Mouse (Mus musculus) small intestine, adult 2 months (tissue): ENCODE results near the gene Scnn1g. TPM values are rescaled to one million over a fixed set of nuclear protein-coding genes. Genes with fewer than 3 reads are reported as not detected.

Experiments used
- H3K27ac ChIP-seq: fragments of 200-500 bp; 2 replicates; pipeline ENCODE4 v1.5.1; 2012; ENCODE audit warnings: low read depth, low read length, control low read depth, inconsistent platforms; ENCODE audit not compliant: insufficient read depth
- H3K27me3 ChIP-seq: fragments of 200-500 bp; 2 replicates; pipeline ENCODE4 v1.6.1; 2012; ENCODE audit warnings: mild to moderate bottlenecking, moderate library complexity, low read length, inconsistent platforms; ENCODE audit not compliant: control insufficient read depth, insufficient read depth
- H3K36me3 ChIP-seq: fragments of 200-500 bp; 2 replicates; pipeline ENCODE4 v1.6.1; 2012; ENCODE audit warnings: mild to moderate bottlenecking, low read length, control low read depth, inconsistent platforms; ENCODE audit not compliant: control insufficient read depth, insufficient read depth
- H3K4me1 ChIP-seq: fragments of 200-500 bp; 2 replicates; pipeline ENCODE4 v1.6.1; 2012; ENCODE audit warnings: low read length, inconsistent platforms, mixed read lengths; ENCODE audit not compliant: control insufficient read depth, insufficient read depth, insufficient read length
- H3K4me3 ChIP-seq: fragments of 200-500 bp; 2 replicates; pipeline ENCODE4 v1.5.1; 2012; ENCODE audit warnings: low read depth, mild to moderate bottlenecking, control low read depth, inconsistent platforms, low read length, moderate library complexity
- CTCF ChIP-seq: fragments of 200-500 bp; IDR thresholded peaks from 2 replicates; pipeline ENCODE4 v1.5.1; 2012; ENCODE audit warnings: low read depth, mild to moderate bottlenecking, control low read depth, inconsistent platforms, low read length, moderate library complexity, mixed read lengths; ENCODE audit not compliant: insufficient replicate concordance, insufficient read length; ENCODE audit errors: extremely low read depth
- POLR2A ChIP-seq: fragments of 200-500 bp; IDR thresholded peaks from 2 replicates; pipeline ENCODE4 v1.6.1; 2012; ENCODE audit warnings: low read depth, mild to moderate bottlenecking, control low read depth, inconsistent platforms, low read length, moderate library complexity
- WGBS: fragments of 180-500 bp; shearing (Covaris S2); methylation state at CpG from one replicate; pipeline ENCODE4 v1.1.7; 2018; 5-methylcytosine and 5-hydroxymethylcytosine counted together
- polyA plus RNA-seq: library from polyadenylated mRNA; depleted of rRNA; stranded (reverse); fragments of >200 nt; gene quantifications from 2 replicates; pipeline ENCODE4 v1.2.3, GENCODE M21; 2012

Gene Scnn1g
- polyA plus RNA-seq, 1 experiment, result not detected

DNA sequence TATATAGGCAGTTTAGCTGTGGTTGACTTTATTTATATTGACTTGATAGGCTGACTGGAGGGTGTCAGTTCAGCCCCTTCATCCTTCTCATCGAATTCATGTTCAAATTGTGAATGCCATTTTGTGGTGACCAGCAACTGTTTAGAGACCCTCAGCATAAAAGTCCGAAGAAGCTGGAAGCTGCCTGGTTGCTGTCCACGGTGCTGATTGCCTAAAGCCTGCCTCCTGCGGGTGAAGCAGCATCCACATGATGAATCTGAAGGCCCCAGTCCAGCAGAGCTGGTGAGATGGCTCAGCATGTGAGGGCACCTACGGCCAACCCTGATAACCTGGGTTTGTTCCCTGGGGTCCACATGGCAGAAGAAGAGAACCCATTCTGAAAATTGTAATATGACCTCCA lies 4.1 kb upstream of the Scnn1g start:
- WGBS, result 11% methylated on average over 5 of the region's 5 CpGs
- no peak for TF ChIP-seq CTCF

DNA sequence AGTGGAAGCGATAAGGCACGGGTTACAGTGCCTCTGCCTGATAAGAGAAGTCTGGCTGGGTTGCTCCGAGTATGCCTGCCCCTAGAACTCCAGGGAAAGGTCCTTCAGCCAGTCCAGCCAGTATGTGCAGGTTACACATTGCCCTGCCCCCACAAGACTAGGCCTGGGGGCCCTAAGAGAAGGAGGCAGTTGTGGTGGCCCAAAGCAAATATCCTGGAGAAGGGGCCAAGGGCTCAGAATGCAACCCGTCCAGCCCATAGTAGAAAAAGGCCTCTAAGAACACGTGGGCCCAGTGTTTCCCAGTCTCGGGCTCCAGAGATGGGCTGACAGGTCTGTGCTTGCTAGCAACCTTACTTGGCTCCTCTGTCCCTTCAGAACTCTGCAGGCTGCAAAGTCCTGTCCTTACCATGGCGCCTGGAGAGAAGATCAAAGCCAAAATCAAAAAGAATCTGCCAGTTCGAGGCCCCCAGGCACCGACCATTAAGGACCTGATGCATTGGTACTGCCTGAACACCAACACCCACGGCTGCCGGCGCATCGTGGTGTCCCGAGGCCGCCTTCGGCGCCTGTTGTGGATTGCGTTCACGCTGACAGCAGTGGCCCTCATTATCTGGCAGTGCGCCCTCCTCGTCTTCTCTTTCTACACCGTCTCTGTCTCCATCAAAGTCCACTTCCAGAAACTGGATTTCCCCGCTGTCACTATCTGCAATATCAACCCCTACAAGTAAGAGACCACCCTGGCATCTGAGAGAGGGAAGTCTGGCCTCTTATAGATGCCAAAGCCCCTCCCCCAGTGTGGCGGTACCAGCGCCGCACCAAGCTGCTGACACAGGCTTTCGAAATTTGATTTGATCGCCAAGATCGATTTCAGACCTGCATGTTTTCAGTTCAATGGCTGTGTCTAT lies 3.5 kb downstream of the Scnn1g start:
- Histone ChIP-seq H3K36me3 (no peaks in the 10 kb centered on the region), H3K4me1 (no peaks in the 10 kb centered on the region; the same call in 1 of the 2 replicates), H3K4me3 (no peak overlapping the region), H3K27me3 (peaks cover 9% of the 10 kb centered on the region), H3K27ac (no peak overlapping the region)
- no peak for TF ChIP-seq CTCF
- no peak for TF ChIP-seq POLR2A
- 61% methylated on average over 29 of the region's 29 CpGs for WGBS

More for the DNA sequence above, 4.1 kb upstream of the Scnn1g start:
- Histone ChIP-seq H3K27ac (no peak overlapping the region), H3K27me3 (peaks cover 9% of the 10 kb centered on the region), H3K36me3 (no peaks in the 10 kb centered on the region), H3K4me3 (no peak overlapping the region), H3K4me1 (no peaks in the 10 kb centered on the region; the same call in 1 of the 2 replicates)

DNA sequence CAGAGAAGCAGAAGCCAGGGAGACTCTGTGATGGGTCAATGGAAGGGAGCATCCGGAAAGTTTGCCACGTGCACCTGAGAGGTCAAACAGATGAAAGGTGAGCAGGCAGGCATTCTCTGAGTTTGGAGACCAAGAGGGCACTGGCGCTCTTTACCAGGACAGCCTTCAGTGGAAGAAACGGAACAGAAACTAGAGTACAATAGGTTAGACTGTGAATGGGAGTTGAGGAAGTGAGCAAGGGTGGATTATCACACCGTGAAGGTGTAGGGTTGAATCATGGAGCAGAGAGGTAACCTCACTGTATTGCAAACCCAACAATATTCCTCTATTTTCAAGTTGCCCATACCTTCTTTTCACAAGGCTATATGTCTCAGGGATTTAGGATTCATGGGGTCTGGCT lies 16.0 kb downstream of the Scnn1g start:
- Histone ChIP-seq H3K4me1 (no peaks in the 10 kb centered on the region), H3K36me3 (no peaks in the 10 kb centered on the region), H3K27me3 (no peaks in the 10 kb centered on the region), H3K4me3 (no peak overlapping the region), H3K27ac (no peak overlapping the region)
- 81% methylated on average over 5 of the region's 5 CpGs for WGBS
- TF ChIP-seq CTCF, result no peak

DNA sequence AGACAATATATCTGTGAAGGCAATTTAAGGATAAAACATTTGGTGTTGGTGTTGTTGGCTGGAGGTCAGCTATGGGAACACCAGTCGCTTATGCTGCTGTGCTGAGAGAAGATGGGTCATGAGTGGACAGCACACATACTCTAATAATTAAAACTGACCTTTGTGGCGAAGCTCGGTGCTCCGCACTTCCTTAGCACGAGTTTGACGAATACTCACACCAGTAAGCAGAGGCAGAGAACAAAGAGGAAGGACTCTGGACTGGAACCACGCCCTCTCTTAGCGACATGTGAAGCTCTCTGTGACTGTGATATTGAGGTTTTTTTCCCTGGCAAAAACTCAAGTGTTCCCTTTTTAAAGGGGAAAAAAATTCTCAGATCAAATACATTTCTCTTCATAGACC lies 20.5 kb downstream of the Scnn1g start:
- no peak for TF ChIP-seq POLR2A
- no peak for TF ChIP-seq CTCF
- Histone ChIP-seq H3K4me3 (no peak overlapping the region), H3K4me1 (no peaks in the 10 kb centered on the region), H3K27me3 (no peaks in the 10 kb centered on the region), H3K27ac (no peak overlapping the region), H3K36me3 (no peaks in the 10 kb centered on the region)
- whole genome bisulfite sequencing, result 21% methylated on average over 8 of the region's 8 CpGs

DNA sequence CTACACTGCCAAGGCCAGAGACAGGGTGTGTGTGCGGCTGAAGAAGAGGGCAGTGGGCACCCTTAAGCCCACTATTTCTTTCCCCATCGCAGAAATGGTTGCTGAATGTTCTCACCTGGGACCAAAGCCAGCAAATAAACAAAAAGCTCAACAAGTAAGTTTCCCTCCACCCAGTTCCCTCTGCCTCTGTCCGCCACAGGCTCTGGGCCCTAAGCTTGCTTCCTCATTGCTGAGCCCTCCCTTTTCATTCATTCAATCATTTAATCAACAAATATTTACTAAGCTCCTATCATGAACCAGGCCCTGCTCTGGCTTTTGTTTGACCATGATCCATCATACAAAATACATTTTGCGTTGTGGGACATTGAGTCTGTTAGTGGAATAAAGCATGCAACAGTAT lies 29.0 kb downstream of the Scnn1g start:
- Histone ChIP-seq H3K36me3 (no peaks in the 10 kb centered on the region), H3K27ac (no peak overlapping the region), H3K4me1 (no peaks in the 10 kb centered on the region), H3K4me3 (no peak overlapping the region), H3K27me3 (no peaks in the 10 kb centered on the region)
- no peak for TF ChIP-seq CTCF
- no peak for TF ChIP-seq POLR2A
- WGBS, result 56% methylated on average over 4 of the region's 4 CpGs

DNA sequence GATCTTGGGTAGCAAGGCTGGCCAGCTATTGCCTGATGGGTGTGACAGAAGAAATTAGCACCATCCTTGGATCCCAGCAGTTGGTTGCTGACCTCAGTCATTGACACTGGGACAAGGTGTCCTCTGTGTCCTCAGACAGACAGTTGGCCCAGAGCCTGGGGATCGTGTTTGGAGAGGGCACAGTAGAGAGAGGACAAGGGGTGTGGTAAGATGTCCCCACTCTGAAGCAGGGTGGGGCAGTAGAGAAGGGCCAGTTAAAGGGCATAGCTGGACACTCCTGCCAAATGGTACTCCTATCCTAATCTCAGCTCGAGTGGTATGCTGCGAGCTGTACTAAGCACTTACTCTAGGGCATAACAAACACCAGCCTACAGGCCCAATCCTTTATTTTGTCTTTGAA lies 33.6 kb downstream of the Scnn1g start:
- H3K4me1 ChIP-seq, result no peaks in the 10 kb centered on the region
- no peaks in the 10 kb centered on the region for H3K27me3 ChIP-seq
- no peak for TF ChIP-seq POLR2A
- TF ChIP-seq CTCF, result no peak
- no peaks in the 10 kb centered on the region for H3K36me3 ChIP-seq
- no peak overlapping the region for H3K4me3 ChIP-seq
- no peak overlapping the region for H3K27ac ChIP-seq
- WGBS, result 56% methylated on average over 3 of the region's 3 CpGs

DNA sequence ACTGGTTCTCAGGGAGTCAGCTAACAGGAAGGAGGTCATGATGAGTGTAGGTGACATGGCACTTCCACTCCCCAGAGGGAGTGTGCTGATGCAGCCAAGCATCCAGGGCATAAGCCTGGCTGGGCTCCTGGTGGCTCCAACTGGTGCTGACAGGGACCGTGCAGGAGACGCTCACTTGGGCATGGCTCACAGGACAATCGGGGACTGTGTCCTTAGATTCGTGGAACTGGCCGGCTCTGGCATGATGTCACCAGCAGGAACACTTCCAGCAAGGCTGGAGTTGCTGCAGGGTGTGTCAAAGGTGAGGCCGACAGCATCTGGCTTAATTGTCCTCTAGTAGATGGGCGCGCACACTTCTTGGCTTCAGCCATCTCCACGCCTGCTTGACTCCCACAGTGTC lies 34.7 kb downstream of the Scnn1g start:
- no peaks in the 10 kb centered on the region for H3K27me3 ChIP-seq
- H3K4me3 ChIP-seq, result no peak overlapping the region
- TF ChIP-seq POLR2A (no peak), CTCF (no peak)
- no peaks in the 10 kb centered on the region for H3K36me3 ChIP-seq
- H3K4me1 ChIP-seq, result no peaks in the 10 kb centered on the region
- 58% methylated on average over 9 of the region's 9 CpGs for WGBS
- H3K27ac ChIP-seq, result no peak overlapping the region

DNA sequence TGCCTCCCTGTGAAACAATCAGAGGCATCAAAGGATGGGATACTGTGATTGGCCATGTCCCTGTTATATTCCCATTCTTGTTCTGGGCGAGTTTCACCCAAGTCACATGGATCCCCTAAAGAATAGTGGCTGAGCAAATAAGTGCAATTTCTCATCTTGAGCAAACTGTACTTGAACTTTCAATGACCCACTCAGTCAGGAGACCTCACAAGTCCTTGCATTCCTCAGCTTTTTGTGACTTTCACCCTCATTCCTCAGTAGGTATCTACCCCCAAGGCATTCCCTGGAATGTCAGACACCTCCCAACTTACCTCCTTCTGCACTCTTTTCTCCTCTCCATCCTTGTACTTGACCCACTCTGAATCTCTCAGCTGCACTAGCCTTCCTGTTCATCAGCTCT lies 44.3 kb downstream of the Scnn1g start:
- Histone ChIP-seq H3K36me3 (no peaks in the 10 kb centered on the region), H3K27ac (no peak overlapping the region), H3K4me1 (no peaks in the 10 kb centered on the region), H3K27me3 (no peaks in the 10 kb centered on the region), H3K4me3 (no peak overlapping the region)
- WGBS, result 23% methylated on average over 1 of the region's 1 CpGs
- TF ChIP-seq POLR2A (no peak), CTCF (no peak)
